Mouse (Mus musculus): ENCODE results near the gene Olfr455.

- no peak for TF ChIP-seq HCFC1 (IDR thresholded peaks at IDR 0.05; ENCODE audit: borderline replicate concordance, insufficient read depth, low read length)
- no peak for TF ChIP-seq ZC3H11A (IDR thresholded peaks at IDR 0.05; ENCODE audit: borderline replicate concordance, low read depth, low read length)
These were observed 57.7 kb downstream of the Olfr455 start for GRCm38 (mm10) chr6:42489731-42490130.

Data from ES-E14 (cell line).